Mouse (Mus musculus): Measurements from ENCODE around the gene Ccna2. TPM values are rescaled to one million over a fixed set of nuclear protein-coding genes. Genes with fewer than 3 reads are reported as not detected.
A peak's percentile ranks its signal among the peaks of the same experiment; 100 is the strongest.
"Not testable (repeated sequence)": the region's sequence is repeated elsewhere in the genome, so short reads cannot be mapped to it uniquely, and the experiment has no call there.

The Ccna2 gene
- polyA plus RNA-seq, 2 experiments, result 112 to 156 TPM

GRCm38 (mm10) chr3:36605894-36606783, 34.2 kb upstream of the Ccna2 start:
- no peak for DNase-seq (ENCODE audit: low spot score)
- WGBS, result 83% methylated on average over 7 of the region's 7 CpGs

GRCm38 (mm10) chr3:36599773-36600172, 27.8 kb upstream of the Ccna2 start:
- not testable (repeated sequence) for H3K4me1 ChIP-seq (ENCODE audit: control insufficient read depth, insufficient read depth, low read length); H3K4me3 ChIP-seq (replicated peaks; ENCODE audit: low read length); H3K27me3 ChIP-seq (ENCODE audit: control insufficient read depth, insufficient read depth, low read length); DNase-seq (ENCODE audit: low spot score); ATAC-seq (ENCODE audit: low FRiP score, low read depth); H3K27ac ChIP-seq (replicated peaks; ENCODE audit: low read depth, low read length); H3K36me3 ChIP-seq (ENCODE audit: control insufficient read depth, insufficient read depth, low read length); H3K4me2 ChIP-seq (replicated peaks; ENCODE audit: low read depth, low read length, severe bottlenecking); H3K9me3 ChIP-seq (ENCODE audit: control insufficient read depth, low read length); H3K9ac ChIP-seq (ENCODE audit: low read depth, low read length, severe bottlenecking)
- 90% methylated on average over 9 of the region's 9 CpGs for WGBS

More at GRCm38 (mm10) chr3:36605894-36606783, 34.2 kb upstream of the Ccna2 start:
- no peak for ATAC-seq (ENCODE audit: low FRiP score, low read depth)
- Histone ChIP-seq H3K4me3 (replicated peaks; ENCODE audit: low read length) (no peak overlapping the region), H3K4me1 (ENCODE audit: control insufficient read depth, insufficient read depth, low read length) (no peaks in the 10 kb centered on the region), H3K27me3 (ENCODE audit: control insufficient read depth, insufficient read depth, low read length) (no peaks in the 10 kb centered on the region), H3K27ac (replicated peaks; ENCODE audit: low read depth, low read length) (no peak overlapping the region), H3K4me2 (replicated peaks; ENCODE audit: low read depth, low read length, severe bottlenecking) (no peak overlapping the region), H3K9me3 (ENCODE audit: control insufficient read depth, low read length) (no peaks in the 10 kb centered on the region), H3K36me3 (ENCODE audit: control insufficient read depth, insufficient read depth, low read length) (peaks cover 2% of the 10 kb centered on the region; the same call in 1 of the 2 replicates), H3K9ac (ENCODE audit: low read depth, low read length, severe bottlenecking) (no peak overlapping the region)
- no peak for TF ChIP-seq POLR2A (IDR thresholded peaks at IDR 0.05; ENCODE audit: borderline replicate concordance, extremely low read depth, insufficient read depth, insufficient read length)

- 44% methylated on average over 3 of the region's 3 CpGs for WGBS
- H3K9me3 ChIP-seq (ENCODE audit: control insufficient read depth, low read length), result no peaks in the 10 kb centered on the region
Observed at GRCm38 (mm10) chr3:36598811-36599210, 26.9 kb upstream of the Ccna2 start.

GRCm38 (mm10) chr3:36571361-36571826, 556 bp downstream of the Ccna2 start:
- H3K4me2 ChIP-seq (replicated peaks; ENCODE audit: low read depth, low read length, severe bottlenecking), result peak overlapping the region; percentile 92
- H3K27me3 ChIP-seq (ENCODE audit: control insufficient read depth, insufficient read depth, low read length), result no peaks in the 10 kb centered on the region
- no peak for TF ChIP-seq POLR2A (IDR thresholded peaks at IDR 0.05; ENCODE audit: borderline replicate concordance, extremely low read depth, insufficient read depth, insufficient read length)
- no peak for DNase-seq (ENCODE audit: low spot score)
- peak overlapping the region; percentile 80 for H3K9ac ChIP-seq (ENCODE audit: low read depth, low read length, severe bottlenecking)
- H3K27ac ChIP-seq (replicated peaks; ENCODE audit: low read depth, low read length), result peak overlapping the region; percentile 81
- peak overlapping the region; percentile 88 for H3K4me3 ChIP-seq (replicated peaks; ENCODE audit: low read length)
- 0% methylated on average over 43 of the region's 46 CpGs for WGBS
- H3K4me1 ChIP-seq (ENCODE audit: control insufficient read depth, insufficient read depth, low read length), result peaks cover 12% of the 10 kb centered on the region
- peak; percentile 4 for ATAC-seq (ENCODE audit: low FRiP score, low read depth)
- H3K36me3 ChIP-seq (ENCODE audit: control insufficient read depth, insufficient read depth, low read length), result peaks cover 35% of the 10 kb centered on the region
- no peaks in the 10 kb centered on the region for H3K9me3 ChIP-seq (ENCODE audit: control insufficient read depth, low read length)

More at GRCm38 (mm10) chr3:36598811-36599210, 26.9 kb upstream of the Ccna2 start:
- no peak overlapping the region for H3K27ac ChIP-seq (replicated peaks; ENCODE audit: low read depth, low read length)
- TF ChIP-seq POLR2A (IDR thresholded peaks at IDR 0.05; ENCODE audit: borderline replicate concordance, extremely low read depth, insufficient read depth, insufficient read length), result no peak
- peaks cover 3% of the 10 kb centered on the region; the same call in 1 of the 2 replicates for H3K36me3 ChIP-seq (ENCODE audit: control insufficient read depth, insufficient read depth, low read length)
- no peaks in the 10 kb centered on the region for H3K27me3 ChIP-seq (ENCODE audit: control insufficient read depth, insufficient read depth, low read length)
- H3K4me1 ChIP-seq (ENCODE audit: control insufficient read depth, insufficient read depth, low read length), result no peaks in the 10 kb centered on the region
- no peak overlapping the region for H3K4me2 ChIP-seq (replicated peaks; ENCODE audit: low read depth, low read length, severe bottlenecking)
- no peak overlapping the region for H3K4me3 ChIP-seq (replicated peaks; ENCODE audit: low read length)
- H3K9ac ChIP-seq (ENCODE audit: low read depth, low read length, severe bottlenecking), result no peak overlapping the region
- ATAC-seq (ENCODE audit: low FRiP score, low read depth), result no peak
- peak; percentile 3 for DNase-seq (ENCODE audit: low spot score)

- Histone ChIP-seq H3K4me3 (replicated peaks; ENCODE audit: low read length) (peak overlapping the region; percentile 88), H3K27me3 (ENCODE audit: control insufficient read depth, insufficient read depth, low read length) (no peaks in the 10 kb centered on the region), H3K4me2 (replicated peaks; ENCODE audit: low read depth, low read length, severe bottlenecking) (peak overlapping the region; percentile 92), H3K36me3 (ENCODE audit: control insufficient read depth, insufficient read depth, low read length) (peaks cover 44% of the 10 kb centered on the region), H3K9ac (ENCODE audit: low read depth, low read length, severe bottlenecking) (peak overlapping the region; percentile 80), H3K4me1 (ENCODE audit: control insufficient read depth, insufficient read depth, low read length) (peaks cover 12% of the 10 kb centered on the region), H3K9me3 (ENCODE audit: control insufficient read depth, low read length) (no peaks in the 10 kb centered on the region), H3K27ac (replicated peaks; ENCODE audit: low read depth, low read length) (no peak overlapping the region)
- ATAC-seq (ENCODE audit: low FRiP score, low read depth) (no peak), DNase-seq (ENCODE audit: low spot score) (no peak)
- TF ChIP-seq POLR2A (IDR thresholded peaks at IDR 0.05; ENCODE audit: borderline replicate concordance, extremely low read depth, insufficient read depth, insufficient read length), result no peak
- 89% methylated on average over 5 of the region's 5 CpGs for WGBS
Observed at GRCm38 (mm10) chr3:36569836-36570235, 2.1 kb downstream of the Ccna2 start.

All from limb, embryonic 14.5 days (tissue).